Mouse (Mus musculus): ENCODE measurements around the gene Tigd3.
"Not testable (repeated sequence)": the region's sequence is repeated elsewhere in the genome, so short reads cannot be mapped to it uniquely, and the experiment has no call there.

Gene Tigd3

GRCm38 (mm10) chr19:5922119-5922942 is 28.4 kb upstream of the Tigd3 start:
- no peak for DNase-seq (ENCODE audit: low spot score)

GRCm38 (mm10) chr19:5921715-5922114 is 27.8 kb upstream of the Tigd3 start:
- no peak for DNase-seq (ENCODE audit: low spot score)

- DNase-seq (ENCODE audit: low spot score): no peak
These were observed 19.2 kb upstream of the Tigd3 start, which contains the start of gene Dpf2 for GRCm38 (mm10) chr19:5913007-5913719. TSS of gene Dpf2 (minus strand) at chr19:5913010.

- DNase-seq (ENCODE audit: low spot score): peak; percentile 99
These were observed 18.4 kb upstream of the Tigd3 start for GRCm38 (mm10) chr19:5912103-5913006.

GRCm38 (mm10) chr19:5911430-5912102 is 17.6 kb upstream of the Tigd3 start:
- DNase-seq (ENCODE audit: low spot score): no peak

- DNase-seq (ENCODE audit: low spot score): no peak
These were observed 16.3 kb upstream of the Tigd3 start for GRCm38 (mm10) chr19:5910221-5910620.

GRCm38 (mm10) chr19:5907275-5907674 is 13.3 kb upstream of the Tigd3 start:
- no peak for DNase-seq (ENCODE audit: low spot score)

GRCm38 (mm10) chr19:5893282-5894001 is 507 bp downstream of the Tigd3 start:
- DNase-seq (ENCODE audit: low spot score): no peak

- DNase-seq (ENCODE audit: low spot score): no peak
These were observed 1.2 kb downstream of the Tigd3 start for GRCm38 (mm10) chr19:5892735-5893134.

GRCm38 (mm10) chr19:5892262-5892661 is 1.7 kb downstream of the Tigd3 start:
- DNase-seq (ENCODE audit: low spot score): no peak

GRCm38 (mm10) chr19:5891521-5892258 is 2.3 kb downstream of the Tigd3 start:
- DNase-seq (ENCODE audit: low spot score): no peak

GRCm38 (mm10) chr19:5889211-5889610 is 4.7 kb downstream of the Tigd3 start:
- DNase-seq (ENCODE audit: low spot score): no peak

GRCm38 (mm10) chr19:5887234-5887815 is 6.6 kb downstream of the Tigd3 start:
- DNase-seq (ENCODE audit: low spot score): no peak

- no peak for DNase-seq (ENCODE audit: low spot score)
These were observed 8.1 kb downstream of the Tigd3 start for GRCm38 (mm10) chr19:5885838-5886237.

GRCm38 (mm10) chr19:5883935-5884334 is 10.0 kb downstream of the Tigd3 start:
- DNase-seq (ENCODE audit: low spot score): no peak

- DNase-seq (ENCODE audit: low spot score): not testable (repeated sequence)
These were observed 11.9 kb downstream of the Tigd3 start for GRCm38 (mm10) chr19:5882079-5882478.

- DNase-seq (ENCODE audit: low spot score): no peak
These were observed 12.8 kb downstream of the Tigd3 start for GRCm38 (mm10) chr19:5881155-5881554.

- no peak for DNase-seq (ENCODE audit: low spot score)
These were observed 14.2 kb downstream of the Tigd3 start for GRCm38 (mm10) chr19:5879735-5880134.

- no peak for DNase-seq (ENCODE audit: low spot score)
These were observed 15.0 kb downstream of the Tigd3 start for GRCm38 (mm10) chr19:5878916-5879315.

GRCm38 (mm10) chr19:5878362-5878722 is 15.6 kb downstream of the Tigd3 start:
- no peak for DNase-seq (ENCODE audit: low spot score)
